Mouse (Mus musculus): Measurements from ENCODE around the gene Secisbp2l.

Gene Secisbp2l

GRCm38 (mm10) chr2:125704907-125705631 is 77.6 kb downstream of the Secisbp2l start:
- DNase-seq (ENCODE audit: low read depth), result no peak

- DNase-seq (ENCODE audit: low read depth), result no peak
Measured at GRCm38 (mm10) chr2:125702851-125703250, 79.8 kb downstream of the Secisbp2l start.

- DNase-seq (ENCODE audit: low read depth), result no peak
Measured at GRCm38 (mm10) chr2:125701606-125702005, 81.1 kb downstream of the Secisbp2l start.

- DNase-seq (ENCODE audit: low read depth), result no peak
Measured at GRCm38 (mm10) chr2:125696219-125696618, 86.5 kb downstream of the Secisbp2l start.

GRCm38 (mm10) chr2:125694798-125695197 is 87.9 kb downstream of the Secisbp2l start:
- DNase-seq (ENCODE audit: low read depth), result no peak

- no peak for DNase-seq (ENCODE audit: low read depth)
Measured at GRCm38 (mm10) chr2:125692010-125692409, 90.7 kb downstream of the Secisbp2l start.

Data from induced T-regulatory cell, adult 2 months (primary cell).